Mouse (Mus musculus) liver, adult 2 months (tissue): ENCODE results near the gene Tmem123.

Experiments used
- CTCF ChIP-seq: fragments of 200-500 bp; IDR thresholded peaks from 2 replicates; pipeline ENCODE4 v1.5.1; 2011; ENCODE audit warnings: low read depth, low read length, control low read depth
- POLR2A ChIP-seq: fragments of 200-500 bp; IDR thresholded peaks from 2 replicates; pipeline ENCODE4 v1.6.1; 2011; ENCODE audit warnings: low read length, control low read depth; ENCODE audit not compliant: insufficient read depth; ENCODE audit errors: extremely low read depth

- no peak for TF ChIP-seq CTCF
- TF ChIP-seq POLR2A: no peak
These were observed 9.8 kb downstream of the Tmem123 start for GRCm38 (mm10) chr9:7773686-7774085.
